Mouse (Mus musculus): ENCODE results near the gene Sbno2. TPM values are rescaled to one million over a fixed set of nuclear protein-coding genes. Genes with fewer than 3 reads are reported as not detected.

Sbno2 gene
- total RNA-seq, 2 experiments from 2014 or later = 9.0 to 10.1 TPM

- peak; percentile 85 to 93 for DNase-seq
These were observed 68.5 kb downstream of the Sbno2 start for GRCm38 (mm10) chr10:80036832-80037231.

GRCm38 (mm10) chr10:80035686-80036085 lies 69.7 kb downstream of the Sbno2 start:
- no peak for DNase-seq

GRCm38 (mm10) chr10:80035148-80035547 lies 70.2 kb downstream of the Sbno2 start:
- DNase-seq = peak in 1 of 2 experiments; percentile 69

GRCm38 (mm10) chr10:80033511-80034391 lies 71.6 kb downstream of the Sbno2 start:
- DNase-seq = peak; percentile 71 to 72

GRCm38 (mm10) chr10:80032799-80033480 lies 72.4 kb downstream of the Sbno2 start:
- peak; percentile 74 to 87 for DNase-seq

- no peak for DNase-seq
These were observed 74.6 kb downstream of the Sbno2 start for GRCm38 (mm10) chr10:80030736-80031135.

- DNase-seq = no peak
These were observed 75.2 kb downstream of the Sbno2 start for GRCm38 (mm10) chr10:80030191-80030590.

- no peak for DNase-seq
These were observed 76.9 kb downstream of the Sbno2 start for GRCm38 (mm10) chr10:80028521-80028846.

- no peak for DNase-seq
These were observed 77.5 kb downstream of the Sbno2 start for GRCm38 (mm10) chr10:80027681-80028520.

GRCm38 (mm10) chr10:80025889-80026288 lies 79.5 kb downstream of the Sbno2 start:
- no peak for DNase-seq

- no peak for DNase-seq
These were observed 79.9 kb downstream of the Sbno2 start for GRCm38 (mm10) chr10:80025463-80025862.

GRCm38 (mm10) chr10:80025044-80025347 lies 80.4 kb downstream of the Sbno2 start:
- no peak for DNase-seq

- DNase-seq = peak in 1 of 2 experiments; percentile 63
These were observed 80.9 kb downstream of the Sbno2 start for GRCm38 (mm10) chr10:80024229-80025043.

GRCm38 (mm10) chr10:80023758-80024157 lies 81.6 kb downstream of the Sbno2 start:
- no peak for DNase-seq

GRCm38 (mm10) chr10:80022806-80023205 lies 82.6 kb downstream of the Sbno2 start:
- no peak for DNase-seq

GRCm38 (mm10) chr10:80022164-80022563 lies 83.2 kb downstream of the Sbno2 start:
- DNase-seq = no peak

GRCm38 (mm10) chr10:80021320-80021641 lies 84.1 kb downstream of the Sbno2 start:
- DNase-seq = no peak

- no peak for DNase-seq
These were observed 84.6 kb downstream of the Sbno2 start for GRCm38 (mm10) chr10:80020603-80021319.

GRCm38 (mm10) chr10:80020191-80020590 lies 85.2 kb downstream of the Sbno2 start:
- no peak for DNase-seq

- DNase-seq = peak in 1 of 2 experiments; percentile 63
These were observed 85.8 kb downstream of the Sbno2 start for GRCm38 (mm10) chr10:80019471-80020131.
